Mouse (Mus musculus): Measurements from ENCODE around the gene Dyrk1a. TPM values are rescaled to one million over a fixed set of nuclear protein-coding genes. Genes with fewer than 3 reads are reported as not detected.

The Dyrk1a gene
- 33.2 and 36.3 TPM in 2 replicates for total RNA-seq (2012; rRNA removed)

GRCm38 (mm10) chr16:94569229-94570176, at the start of gene Dyrk1a:
Dyrk1a (plus strand) TSS chr16:94570010.
- Histone ChIP-seq H3K4me1 (ENCODE audit: control insufficient read depth in 2 of 2, insufficient read depth in 2 of 2, low read length in 2 of 2, poor library complexity in 1 of 2) (peaks cover 4 to 5% of the 10 kb centered on the region in 2 experiments; a peak in 2 of 4 replicates), H3K9me3 (ENCODE audit: control insufficient read depth, insufficient read depth, low read depth, low read length) (no peaks in the 10 kb centered on the region), H3K9ac (ENCODE audit: insufficient read depth, low read depth, low read length, poor library complexity, severe bottlenecking) (peak within 1 kb of the TSS; percentile 99), H3K36me3 (ENCODE audit: control insufficient read depth, insufficient read depth, low read length, poor library complexity, severe bottlenecking) (no peaks in the 10 kb centered on the region), H3K4me3 (ENCODE audit: insufficient read depth in 1 of 2, low read depth in 1 of 2, low read length in 2 of 2, poor library complexity in 1 of 2, severe bottlenecking in 1 of 2) (peak within 1 kb of the TSS; percentile 91 to 96), H3K27ac (ENCODE audit: insufficient read depth, low read depth, low read length, poor library complexity, severe bottlenecking) (peak within 1 kb of the TSS; percentile 100)
- peak; percentile 99 for DNase-seq (ENCODE audit: low read depth, low spot score)
- no peak for TF ChIP-seq HCFC1 (IDR thresholded peaks at IDR 0.05; ENCODE audit: borderline replicate concordance, insufficient read depth, low read length)
- TF ChIP-seq ZNF384 (IDR thresholded peaks at IDR 0.05; ENCODE audit: low read depth, low read length), result peak; percentile 90
- TF ChIP-seq ZC3H11A (IDR thresholded peaks at IDR 0.05; ENCODE audit: borderline replicate concordance, low read depth, low read length), result no peak
- in situ Hi-C loops (cut with MboI; ENCODE audit: low sequenced_read_pairs in 2 of 2, unreplicated experiment in 2 of 2), result no loop called here

DNA sequence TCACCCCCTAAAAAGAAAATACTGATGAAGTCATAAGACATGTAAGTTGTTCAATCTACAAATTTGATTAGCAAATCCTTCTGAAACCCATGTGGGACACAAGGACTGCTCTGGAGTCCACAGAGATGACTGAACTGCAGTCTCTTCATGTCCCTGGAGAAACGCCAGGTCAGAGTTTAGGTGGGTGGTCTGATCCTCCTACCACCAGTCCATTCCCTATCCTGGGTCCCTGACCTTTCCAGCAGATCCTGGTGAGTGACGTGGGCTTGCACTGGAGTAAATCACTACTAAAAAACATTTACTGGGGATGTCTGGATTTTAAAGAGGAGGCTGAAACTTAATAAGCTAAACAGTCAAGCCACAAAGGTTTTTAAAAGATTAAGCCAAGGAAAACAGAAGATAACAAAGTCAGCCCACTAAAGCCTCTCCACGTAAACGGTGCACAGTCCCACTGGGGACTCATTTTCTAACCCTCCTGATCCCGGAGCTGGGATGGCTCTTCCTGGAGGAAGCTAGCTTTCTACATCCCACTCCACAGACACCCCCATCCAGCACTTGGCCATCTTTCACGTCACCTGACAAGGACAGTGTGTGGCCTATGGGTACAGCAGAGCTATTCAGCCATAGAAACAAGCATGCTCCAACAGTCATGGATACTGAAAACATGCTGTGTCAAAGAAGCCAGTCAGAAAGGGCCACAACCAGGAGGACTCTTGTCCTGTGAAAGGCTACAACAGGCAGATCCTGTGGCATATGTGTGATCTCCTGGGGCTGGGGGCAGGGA, 46.0 kb upstream of the Dyrk1a start:
- in situ Hi-C loops (cut with MboI; ENCODE audit: low sequenced_read_pairs in 2 of 2, unreplicated experiment in 2 of 2), result no loop called here
- no peaks in the 10 kb centered on the region for H3K9me3 ChIP-seq (ENCODE audit: control insufficient read depth, insufficient read depth, low read depth, low read length)
- no peak overlapping the region for H3K27ac ChIP-seq (ENCODE audit: insufficient read depth, low read depth, low read length, poor library complexity, severe bottlenecking)
- H3K4me3 ChIP-seq (ENCODE audit: insufficient read depth in 1 of 2, low read depth in 1 of 2, low read length in 2 of 2, poor library complexity in 1 of 2, severe bottlenecking in 1 of 2), result no peak overlapping the region
- H3K36me3 ChIP-seq (ENCODE audit: control insufficient read depth, insufficient read depth, low read length, poor library complexity, severe bottlenecking), result no peaks in the 10 kb centered on the region
- 0 out of 2 replicates have a peak overlapping the region, but pooled peaks have one; percentile 35 for H3K9ac ChIP-seq (ENCODE audit: insufficient read depth, low read depth, low read length, poor library complexity, severe bottlenecking)
- peaks cover 2 to 4% of the 10 kb centered on the region in 2 experiments; a peak in 3 of 4 replicates for H3K4me1 ChIP-seq (ENCODE audit: control insufficient read depth in 2 of 2, insufficient read depth in 2 of 2, low read length in 2 of 2, poor library complexity in 1 of 2)
- no peak for DNase-seq (ENCODE audit: low read depth, low spot score)
- no peak for TF ChIP-seq ZNF384 (IDR thresholded peaks at IDR 0.05; ENCODE audit: low read depth, low read length)
- TF ChIP-seq HCFC1 (IDR thresholded peaks at IDR 0.05; ENCODE audit: borderline replicate concordance, insufficient read depth, low read length), result no peak

- no peak overlapping the region for H3K27ac ChIP-seq (ENCODE audit: insufficient read depth, low read depth, low read length, poor library complexity, severe bottlenecking)
- TF ChIP-seq HCFC1 (IDR thresholded peaks at IDR 0.05; ENCODE audit: borderline replicate concordance, insufficient read depth, low read length), result no peak
- no peak for TF ChIP-seq ZNF384 (IDR thresholded peaks at IDR 0.05; ENCODE audit: low read depth, low read length)
- no peak for TF ChIP-seq MAFK (IDR thresholded peaks at IDR 0.05; ENCODE audit: insufficient read depth, low read depth, low read length)
- TF ChIP-seq ZC3H11A (IDR thresholded peaks at IDR 0.05; ENCODE audit: borderline replicate concordance, low read depth, low read length), result no peak
- no peak for TF ChIP-seq CHD2 (IDR thresholded peaks at IDR 0.05; ENCODE audit: low read depth, low read length)
- no peaks in the 10 kb centered on the region for H3K36me3 ChIP-seq (ENCODE audit: control insufficient read depth, insufficient read depth, low read length, poor library complexity, severe bottlenecking)
- no peaks in the 10 kb centered on the region for H3K9me3 ChIP-seq (ENCODE audit: control insufficient read depth, insufficient read depth, low read depth, low read length)
- H3K9ac ChIP-seq (ENCODE audit: insufficient read depth, low read depth, low read length, poor library complexity, severe bottlenecking), result no peak overlapping the region
- DNase-seq (ENCODE audit: low read depth, low spot score), result no peak
- no peak overlapping the region for H3K4me3 ChIP-seq (ENCODE audit: insufficient read depth in 1 of 2, low read depth in 1 of 2, low read length in 2 of 2, poor library complexity in 1 of 2, severe bottlenecking in 1 of 2)
- peaks cover 2 to 4% of the 10 kb centered on the region in 2 experiments; a peak in 3 of 4 replicates for H3K4me1 ChIP-seq (ENCODE audit: control insufficient read depth in 2 of 2, insufficient read depth in 2 of 2, low read length in 2 of 2, poor library complexity in 1 of 2)
- in situ Hi-C loops (cut with MboI; ENCODE audit: low sequenced_read_pairs in 2 of 2, unreplicated experiment in 2 of 2), result no loop called here
Observed at GRCm38 (mm10) chr16:94524691-94525090, 45.1 kb upstream of the Dyrk1a start.

DNA sequence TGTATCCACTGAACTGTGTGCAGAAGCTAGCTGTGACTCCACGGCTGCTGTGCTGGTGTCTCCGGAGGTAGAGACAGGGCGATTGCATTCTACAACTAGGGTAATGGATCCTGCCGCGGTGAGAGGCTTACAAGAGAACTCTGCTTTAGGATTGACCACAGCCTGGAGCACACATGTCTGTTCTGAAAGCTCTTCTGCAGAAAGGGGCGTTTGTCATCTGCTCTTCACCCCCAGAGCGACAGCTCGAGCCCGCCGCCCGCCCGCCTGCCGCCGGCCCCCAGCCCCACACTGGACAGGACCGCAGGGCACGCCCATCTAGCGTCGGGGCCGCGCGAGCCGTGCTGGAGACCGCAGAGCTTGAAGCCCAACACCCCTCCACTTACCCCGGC, 43.9 kb upstream of the Dyrk1a start:
- TF ChIP-seq CHD2 (IDR thresholded peaks at IDR 0.05; ENCODE audit: low read depth, low read length), result no peak
- no peak for TF ChIP-seq ZNF384 (IDR thresholded peaks at IDR 0.05; ENCODE audit: low read depth, low read length)
- TF ChIP-seq ZC3H11A (IDR thresholded peaks at IDR 0.05; ENCODE audit: borderline replicate concordance, low read depth, low read length), result no peak
- TF ChIP-seq HCFC1 (IDR thresholded peaks at IDR 0.05; ENCODE audit: borderline replicate concordance, insufficient read depth, low read length), result no peak
- TF ChIP-seq MAFK (IDR thresholded peaks at IDR 0.05; ENCODE audit: insufficient read depth, low read depth, low read length), result no peak
- in situ Hi-C loops (cut with MboI; ENCODE audit: low sequenced_read_pairs in 2 of 2, unreplicated experiment in 2 of 2), result no loop called here
- Histone ChIP-seq H3K9ac (ENCODE audit: insufficient read depth, low read depth, low read length, poor library complexity, severe bottlenecking) (peak overlapping the region; percentile 92), H3K9me3 (ENCODE audit: control insufficient read depth, insufficient read depth, low read depth, low read length) (no peaks in the 10 kb centered on the region), H3K4me3 (ENCODE audit: insufficient read depth in 1 of 2, low read depth in 1 of 2, low read length in 2 of 2, poor library complexity in 1 of 2, severe bottlenecking in 1 of 2) (peak overlapping the region; percentile 91 to 93), H3K27ac (ENCODE audit: insufficient read depth, low read depth, low read length, poor library complexity, severe bottlenecking) (peak overlapping the region; percentile 93), H3K36me3 (ENCODE audit: control insufficient read depth, insufficient read depth, low read length, poor library complexity, severe bottlenecking) (no peaks in the 10 kb centered on the region), H3K4me1 (ENCODE audit: control insufficient read depth in 2 of 2, insufficient read depth in 2 of 2, low read length in 2 of 2, poor library complexity in 1 of 2) (peaks cover under 1 to 4% of the 10 kb centered on the region in 2 experiments; a peak in 3 of 4 replicates)
- DNase-seq (ENCODE audit: low read depth, low spot score), result no peak
